Mouse (Mus musculus) CH12.LX (cell line): ENCODE results near the gene Tulp1. TPM values are rescaled to one million over a fixed set of nuclear protein-coding genes. Genes with fewer than 3 reads are reported as not detected.

ENCODE experiments used
- DNase-seq: peaks from one replicate; pipeline ENCODE4 v3.0.0-alpha.2; 2013; ENCODE audit errors: extremely low read depth
- H3K27ac ChIP-seq: 2 replicates; pipeline ENCODE4 v1.5.1; 2012; ENCODE audit warnings: low read depth, mild to moderate bottlenecking, control low read depth, moderate library complexity; ENCODE audit not compliant: insufficient read depth
- H3K27me3 ChIP-seq: replicated peaks from 2 replicates; pipeline ENCODE3; 2012; ENCODE audit warnings: inconsistent platforms
- H3K36me3 ChIP-seq, 2 experiments: replicated peaks in 1 of 2; 2 replicates each; pipeline versions ENCODE3 to v1.6.1; 2012; ENCODE audit warnings: inconsistent platforms in 1 of 2, low read length in 1 of 2, mild to moderate bottlenecking in 1 of 2, mixed read lengths in 1 of 2, moderate library complexity in 1 of 2; ENCODE audit not compliant: control insufficient read depth in 1 of 2, insufficient read depth in 1 of 2
- H3K4me1 ChIP-seq, 2 experiments: 2 replicates each; pipeline ENCODE4 v1.6.1; 2012; ENCODE audit warnings: inconsistent platforms in 1 of 2, moderate library complexity in 1 of 2; ENCODE audit not compliant: insufficient read depth in 2 of 2, control insufficient read depth in 1 of 2
- H3K4me2 ChIP-seq: 2 replicates; pipeline ENCODE4 v1.6.1; 2012; ENCODE audit warnings: low read depth, mild to moderate bottlenecking, control low read depth; ENCODE audit not compliant: poor library complexity, insufficient read depth, severe bottlenecking
- H3K4me3 ChIP-seq, 3 experiments: fragments of 150-350 bp in 1 of 3; sonication (generic) in 1 of 3; replicated peaks in 1 of 3; 2 replicates each; pipeline versions ENCODE3 to v1.5.1; 2011 to 2012; ENCODE audit warnings: low read depth in 2 of 3, low read length in 2 of 3, mild to moderate bottlenecking in 2 of 3, moderate library complexity in 2 of 3, control low read depth in 1 of 3, improper control_type of control experiment in 1 of 3, inconsistent platforms in 1 of 3, mixed read lengths in 1 of 3; ENCODE audit not compliant: poor library complexity in 1 of 3
- H3K79me2 ChIP-seq: replicated peaks from 2 replicates; pipeline ENCODE4 v1.6.1; 2012; ENCODE audit warnings: mild to moderate bottlenecking, moderate library complexity; ENCODE audit not compliant: control insufficient read depth, poor library complexity, insufficient read depth, severe bottlenecking; ENCODE audit errors: extremely low read depth
- H3K9ac ChIP-seq: 2 replicates; pipeline ENCODE4 v1.6.1; 2012; ENCODE audit warnings: low read depth, mild to moderate bottlenecking, control low read depth, moderate library complexity; ENCODE audit not compliant: insufficient read depth
- H3K9me3 ChIP-seq: replicated peaks from 2 replicates; pipeline ENCODE3; 2012; ENCODE audit warnings: low read length, inconsistent platforms, mixed read lengths
- EP300 ChIP-seq: IDR thresholded peaks from 2 replicates; pipeline ENCODE4 v1.6.1; 2011; ENCODE audit warnings: low read length, improper control_type of control experiment
- ETS1 ChIP-seq: conservative IDR thresholded peaks from 2 replicates; pipeline ENCODE4 v1.6.1; 2012; ENCODE audit warnings: low read depth, mild to moderate bottlenecking, inconsistent platforms, low read length, improper control_type of control experiment, moderate library complexity
- MAFK ChIP-seq: IDR thresholded peaks from 2 replicates; pipeline ENCODE4 v1.6.1; 2011; ENCODE audit warnings: low read length, improper control_type of control experiment; ENCODE audit not compliant: insufficient replicate concordance
- MAZ ChIP-seq: IDR thresholded peaks from 2 replicates; pipeline ENCODE4 v1.6.1; 2012; ENCODE audit warnings: low read depth, mild to moderate bottlenecking, inconsistent platforms, low read length, improper control_type of control experiment, moderate library complexity
- NRF1 ChIP-seq: IDR thresholded peaks from 2 replicates; pipeline ENCODE4 v1.6.1; 2014; ENCODE audit warnings: low read depth, mild to moderate bottlenecking, inconsistent platforms, low read length, improper control_type of control experiment, moderate library complexity
- RCOR1 ChIP-seq: conservative IDR thresholded peaks from 2 replicates; pipeline ENCODE4 v1.6.1; 2012; ENCODE audit warnings: low read depth, mild to moderate bottlenecking, inconsistent platforms, low read length, improper control_type of control experiment
- ZNF384 ChIP-seq: IDR thresholded peaks from 2 replicates; pipeline ENCODE4 v1.6.1; 2012; ENCODE audit warnings: low read depth, low read length, improper control_type of control experiment, inconsistent platforms
- dilution Hi-C: fragments of 300-500 bp; cut with MboI; formaldehyde crosslinking; loops from 2 replicates; pipeline ENCODE4 v1.14.3; 2020; ENCODE audit warnings: low sequenced_read_pairs; ENCODE audit not compliant: extremely low pct_unique_long_range_greater_than_20kb, extremely low pct_ligation_motif_present
- in situ Hi-C: fragments of 300-500 bp; cut with MboI; formaldehyde crosslinking; loops from 3 replicates; pipeline ENCODE4 v1.14.3; 2019; ENCODE audit warnings: low sequenced_read_pairs, low pct_ligation_motif_present, low pct_unique_long_range_greater_than_20kb, mixed read lengths
- polyA plus RNA-seq: library from polyadenylated mRNA; unstranded; fragments of >175 nt; gene quantifications from 2 replicates; pipeline ENCODE4 v1.2.1, GENCODE M21; 2012; ENCODE audit warnings: low read depth; ENCODE audit not compliant: insufficient read length
- total RNA-seq, 2 experiments: library from RNA; depleted of rRNA; stranded (reverse); fragments of 300-350 nt in 1 of 2; fragments of >200 nt in 1 of 2; gene quantifications; 2 replicates each; pipeline ENCODE4 v1.2.3; 2012 to 2014

The Tulp1 gene
- total and polyA plus RNA-seq, 3 experiments: not detected

DNA sequence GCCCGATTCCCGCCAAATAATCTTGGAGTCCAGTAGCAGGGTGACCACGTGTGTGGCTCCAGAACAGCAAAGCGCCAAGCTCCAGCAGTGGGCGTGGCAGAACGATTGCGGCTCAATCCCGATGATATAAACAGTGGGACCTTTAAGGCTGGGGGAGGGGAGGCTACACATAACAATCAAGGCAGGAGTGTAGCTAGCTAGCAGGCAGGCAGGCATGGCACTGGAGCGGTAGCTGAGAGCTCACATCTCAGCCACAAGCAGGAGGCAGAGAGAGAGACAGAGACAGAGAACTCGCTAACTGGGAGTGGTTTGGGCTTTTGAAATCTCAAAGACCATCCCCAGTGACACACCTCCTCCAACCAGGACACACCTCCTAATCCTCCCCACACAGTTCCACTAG lies 59.9 kb downstream of the Tulp1 start:
- Histone ChIP-seq H3K4me2 (no peak overlapping the region), H3K9ac (no peak overlapping the region), H3K9me3 (peaks cover 6% of the 10 kb centered on the region), H3K27ac (no peak overlapping the region), H3K36me3 (peaks cover 3 to 23% of the 10 kb centered on the region in 2 experiments), H3K4me3 (no peak overlapping the region)
- dilution Hi-C loops: no loop called here
- DNase-seq: no peak
- in situ Hi-C loops: loop anchor here (5.0 to 25.0 kb wide), 2 partner anchors 73 to 218 kb away; partner anchors contain the start of genes Ppard and Tcp11
- TF ChIP-seq ZNF384 (no peak), NRF1 (no peak), MAZ (no peak), ETS1 (no peak), RCOR1 (no peak), EP300 (no peak), MAFK (no peak)
- TF ChIP-seq, all 38 proteins: peak for 0
- no peaks in the 10 kb centered on the region for H3K27me3 ChIP-seq
- H3K79me2 ChIP-seq: no peaks in the 10 kb centered on the region
- peaks cover 2 to 36% of the 10 kb centered on the region in 2 experiments; a peak in 3 of 4 replicates for H3K4me1 ChIP-seq

Other genes with a start within 250 kb of the Tulp1 start
- gene Scube3, start 223.1 kb downstream of the Tulp1 start, total RNA-seq (2012; rRNA removed): 0.08 and 0.50 TPM in 2 replicates
- not detected in 2 replicates for gene Scube3, start 223.1 kb downstream of the Tulp1 start, total RNA-seq (2014; rRNA removed)
- 0.10 and 0.19 TPM in 2 replicates for gene Scube3, start 223.1 kb downstream of the Tulp1 start, polyA plus RNA-seq
- gene Zfp523, start 188.1 kb downstream of the Tulp1 start, total RNA-seq (2012; rRNA removed): 7.6 and 14.7 TPM in 2 replicates
- 2.5 and 3.7 TPM in 2 replicates for gene Zfp523, start 188.1 kb downstream of the Tulp1 start, total RNA-seq (2014; rRNA removed)
- 10.1 and 12.5 TPM in 2 replicates for gene Zfp523, start 188.1 kb downstream of the Tulp1 start, polyA plus RNA-seq
- 56.9 and 81.8 TPM in 2 replicates for gene Def6, start 157.4 kb downstream of the Tulp1 start, total RNA-seq (2012; rRNA removed)
- 31.3 and 33.3 TPM in 2 replicates for gene Def6, start 157.4 kb downstream of the Tulp1 start, total RNA-seq (2014; rRNA removed)
- gene Def6, start 157.4 kb downstream of the Tulp1 start, polyA plus RNA-seq: 53.6 and 57.4 TPM in 2 replicates
- gene Ppard, start 132.5 kb downstream of the Tulp1 start, total RNA-seq (2012; rRNA removed): 4.1 and 7.3 TPM in 2 replicates
- 1.8 and 2.9 TPM in 2 replicates for gene Ppard, start 132.5 kb downstream of the Tulp1 start, total RNA-seq (2014; rRNA removed)
- gene Ppard, start 132.5 kb downstream of the Tulp1 start, polyA plus RNA-seq: 12.7 and 15.5 TPM in 2 replicates
- 26.9 and 29.6 TPM in 2 replicates for gene Fance, start 51.7 kb downstream of the Tulp1 start, total RNA-seq (2012; rRNA removed)
- gene Fance, start 51.7 kb downstream of the Tulp1 start, total RNA-seq (2014; rRNA removed): 11.4 and 17.4 TPM in 2 replicates
- gene Fance, start 51.7 kb downstream of the Tulp1 start, polyA plus RNA-seq: 35.8 and 37.9 TPM in 2 replicates
- 3,510 and 4,144 TPM in 2 replicates for gene Rpl10a, start 36.8 kb downstream of the Tulp1 start, total RNA-seq (2012; rRNA removed)
- gene Rpl10a, start 36.8 kb downstream of the Tulp1 start, total RNA-seq (2014; rRNA removed): 2,222 and 3,467 TPM in 2 replicates
- 1,605 and 1,846 TPM in 2 replicates for gene Rpl10a, start 36.8 kb downstream of the Tulp1 start, polyA plus RNA-seq
- gene Tead3, start 14.4 kb downstream of the Tulp1 start, total RNA-seq (2012; rRNA removed): 0.17 and 0.42 TPM in 2 replicates
- not detected in 2 replicates for gene Tead3, start 14.4 kb downstream of the Tulp1 start, total RNA-seq (2014; rRNA removed)
- gene Tead3, start 14.4 kb downstream of the Tulp1 start, polyA plus RNA-seq: 0.08 TPM in 1 of 2 replicates, not detected in the other
- 14.4 and 17.5 TPM in 2 replicates for gene Fkbp5, start 152.3 kb upstream of the Tulp1 start, total RNA-seq (2012; rRNA removed)
- gene Fkbp5, start 152.3 kb upstream of the Tulp1 start, total RNA-seq (2014; rRNA removed): 21.5 and 22.6 TPM in 2 replicates
- 31.4 and 35.3 TPM in 2 replicates for gene Fkbp5, start 152.3 kb upstream of the Tulp1 start, polyA plus RNA-seq
- gene Armc12, start 165.6 kb upstream of the Tulp1 start, total RNA-seq (2012; rRNA removed): not detected in 2 replicates
- gene Armc12, start 165.6 kb upstream of the Tulp1 start, total RNA-seq (2014; rRNA removed): not detected in 2 replicates
- gene Armc12, start 165.6 kb upstream of the Tulp1 start, polyA plus RNA-seq: not detected in 2 replicates
- gene Clpsl2, start 184.2 kb upstream of the Tulp1 start, total RNA-seq (2012; rRNA removed): not detected in 2 replicates
- gene Clpsl2, start 184.2 kb upstream of the Tulp1 start, total RNA-seq (2014; rRNA removed): not detected in 2 replicates
- gene Clpsl2, start 184.2 kb upstream of the Tulp1 start, polyA plus RNA-seq: not detected in 2 replicates
- gene Clps, start 195.5 kb upstream of the Tulp1 start, total RNA-seq (2012; rRNA removed): not detected in 2 replicates
- not detected in 2 replicates for gene Clps, start 195.5 kb upstream of the Tulp1 start, total RNA-seq (2014; rRNA removed)
- gene Clps, start 195.5 kb upstream of the Tulp1 start, polyA plus RNA-seq: not detected in 2 replicates
- gene Lhfpl5, start 210.4 kb upstream of the Tulp1 start, total RNA-seq (2012; rRNA removed): 0.08 TPM in 1 of 2 replicates, not detected in the other
- not detected in 2 replicates for gene Lhfpl5, start 210.4 kb upstream of the Tulp1 start, total RNA-seq (2014; rRNA removed)
- not detected in 2 replicates for gene Lhfpl5, start 210.4 kb upstream of the Tulp1 start, polyA plus RNA-seq